Mouse (Mus musculus) spleen, adult 2 months (tissue): ENCODE results near the gene 4931409K22Rik.

Experiments
- CTCF ChIP-seq: fragments of 200-500 bp; IDR thresholded peaks from 2 replicates; pipeline ENCODE4 v1.5.1; 2011; ENCODE audit warnings: mild to moderate bottlenecking, inconsistent platforms; ENCODE audit not compliant: insufficient read depth, insufficient read length, insufficient replicate concordance; ENCODE audit errors: extremely low read depth
- POLR2A ChIP-seq: fragments of 200-500 bp; IDR thresholded peaks from 2 replicates; pipeline ENCODE4 v1.6.1; 2011; ENCODE audit warnings: low read depth, low read length, inconsistent platforms

- TF ChIP-seq CTCF (no peak), POLR2A (peak; percentile 72)
These were observed 20.7 kb upstream of the 4931409K22Rik start, which contains the start of gene Abcf2 for GRCm38 (mm10) chr5:24577183-24577929.
